Mouse (Mus musculus) liver, embryonic 14.5 days (tissue): Measurements from ENCODE around the gene Eif6.

Source experiments
- CTCF ChIP-seq: IDR thresholded peaks from 2 replicates; pipeline ENCODE4 v1.5.1; 2016; ENCODE audit warnings: antibody characterized with exemption, low read depth, control low read depth
- EP300 ChIP-seq: IDR thresholded peaks from 2 replicates; pipeline ENCODE4 v1.6.1; 2016; ENCODE audit warnings: antibody characterized with exemption, low read depth

DNA sequence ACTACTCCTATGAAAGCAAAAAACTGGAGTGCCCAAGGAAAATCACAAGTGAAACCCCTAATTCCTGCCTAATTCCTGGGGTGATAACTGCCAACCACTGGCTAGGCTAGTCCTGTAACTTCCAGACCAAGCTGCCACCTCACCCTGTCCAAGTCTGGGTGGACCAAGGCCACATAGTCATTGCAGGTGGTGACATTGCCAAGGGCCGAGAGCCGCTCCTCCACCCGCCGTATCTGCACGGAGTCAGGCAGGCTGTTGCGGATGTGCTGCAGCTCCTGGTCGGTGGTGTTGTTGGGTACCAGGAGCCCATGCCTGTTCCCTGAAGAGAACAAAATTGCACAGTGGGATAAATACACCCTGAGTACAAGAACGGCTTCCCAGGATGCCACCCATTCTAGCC lies 3.0 kb downstream of the Eif6 start:
- TF ChIP-seq CTCF (no peak), EP300 (no peak)
